Mouse (Mus musculus): ENCODE results near the gene Slc4a1.
A peak's percentile ranks its signal among the peaks of the same experiment; 100 is the strongest.

The Slc4a1 gene

GRCm38 (mm10) chr11:102327250-102327649 is 38.8 kb downstream of the Slc4a1 start:
- no peak for DNase-seq (ENCODE audit: low read depth in 1 of 2, low spot score in 2 of 2)

- no peak for DNase-seq (ENCODE audit: low read depth in 1 of 2, low spot score in 2 of 2)
Measured at GRCm38 (mm10) chr11:102323516-102323915, 42.5 kb downstream of the Slc4a1 start.

GRCm38 (mm10) chr11:102321931-102322330 is 44.1 kb downstream of the Slc4a1 start:
- DNase-seq (ENCODE audit: low read depth in 1 of 2, low spot score in 2 of 2): no peak

DNA sequence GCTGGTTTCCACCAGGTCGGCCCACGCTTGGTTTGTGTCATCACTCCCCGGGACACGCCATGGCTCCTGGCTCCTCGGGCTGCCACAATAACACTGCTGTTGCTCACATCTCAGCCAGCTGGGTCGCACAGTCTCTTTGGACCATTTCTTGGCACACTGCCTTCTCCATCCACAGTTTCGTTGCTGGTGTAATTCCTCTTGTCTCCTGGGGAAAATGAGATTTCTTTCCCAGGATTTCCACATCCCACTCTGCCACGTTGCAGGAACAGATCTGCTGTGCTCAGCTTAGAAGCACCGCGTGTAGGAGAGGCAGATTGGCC is 45.4 kb downstream of the Slc4a1 start:
- DNase-seq (ENCODE audit: low read depth in 1 of 2, low spot score in 2 of 2): no peak

GRCm38 (mm10) chr11:102319941-102320685 is 45.9 kb downstream of the Slc4a1 start:
- peak in 1 of 2 experiments; percentile 36 for DNase-seq (ENCODE audit: low read depth in 1 of 2, low spot score in 2 of 2)

- peak in 1 of 2 experiments; percentile 47 for DNase-seq (ENCODE audit: low read depth in 1 of 2, low spot score in 2 of 2)
Measured at GRCm38 (mm10) chr11:102319410-102319792, 46.6 kb downstream of the Slc4a1 start, which contains the start of gene Ubtf. TSS of gene Ubtf (minus strand) at chr11:102319742.

- DNase-seq (ENCODE audit: low read depth in 1 of 2, low spot score in 2 of 2): no peak
Measured at GRCm38 (mm10) chr11:102318576-102319409, 47.2 kb downstream of the Slc4a1 start.

DNA sequence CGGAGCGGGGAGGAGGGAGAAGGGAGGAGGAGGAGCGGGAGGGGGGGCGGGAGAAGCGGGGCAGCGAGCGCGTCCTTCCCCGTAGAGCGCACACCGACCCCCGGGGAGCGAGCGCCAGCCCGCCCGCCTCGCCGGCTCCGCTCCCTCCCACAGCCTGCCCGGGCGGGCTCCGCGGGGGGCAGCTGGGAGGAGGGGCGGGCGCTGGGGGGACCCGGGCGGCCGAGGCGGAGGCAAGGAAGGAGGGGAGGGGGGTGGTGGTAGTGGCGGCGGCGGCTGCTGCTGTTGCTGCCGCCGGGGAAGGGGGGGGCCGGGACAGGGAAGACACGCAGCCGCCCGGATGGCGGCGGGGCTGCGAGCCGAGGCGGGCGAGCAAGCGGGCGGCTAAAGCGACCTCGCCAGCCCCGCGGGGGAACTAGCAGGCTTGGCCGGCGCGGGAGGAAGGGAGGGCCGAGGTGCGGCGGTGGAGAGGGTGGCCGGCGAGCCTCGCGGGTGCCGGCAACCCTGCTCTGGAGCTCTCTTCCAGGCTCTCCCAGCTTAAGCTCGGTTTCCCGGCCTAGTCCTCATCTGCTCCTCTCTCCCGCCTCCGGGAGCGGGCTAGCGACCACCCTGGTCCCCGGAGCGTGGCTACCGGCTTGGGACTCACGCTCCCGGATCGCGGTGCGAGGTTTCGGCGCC is 48.0 kb downstream of the Slc4a1 start:
- no peak for DNase-seq (ENCODE audit: low read depth in 1 of 2, low spot score in 2 of 2)

DNA sequence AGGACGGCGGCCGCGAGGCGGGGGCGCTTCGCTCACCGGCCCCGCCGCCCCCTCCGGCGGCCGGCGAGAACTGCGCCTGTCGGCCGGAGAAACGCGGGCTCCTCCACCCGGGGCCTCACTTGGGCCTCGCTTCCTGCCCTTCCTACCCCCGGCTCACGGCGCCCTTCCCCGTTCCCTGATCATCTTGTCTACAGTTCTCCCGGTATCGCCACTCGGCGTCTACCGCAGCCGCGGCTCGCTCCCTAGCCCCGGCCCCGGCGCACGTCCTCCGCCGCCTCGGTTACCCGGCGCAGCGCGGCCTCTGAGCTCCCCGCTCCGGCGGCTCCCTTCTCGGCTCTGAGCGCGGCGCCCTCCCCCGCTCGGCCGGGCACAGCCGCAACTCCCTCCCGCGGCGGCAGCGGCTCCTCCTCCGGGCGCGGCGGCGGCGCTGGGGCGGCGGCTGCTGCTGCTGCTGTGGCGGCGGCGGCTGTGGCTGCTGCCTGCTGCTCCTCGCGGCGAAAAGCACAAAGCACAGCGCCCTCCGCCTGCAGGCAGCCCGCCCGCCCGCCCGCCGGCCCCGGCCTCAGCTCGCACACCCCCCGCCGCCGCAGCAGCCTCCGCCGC is 48.6 kb downstream of the Slc4a1 start:
- peak in 1 of 2 experiments; percentile 46 for DNase-seq (ENCODE audit: low read depth in 1 of 2, low spot score in 2 of 2)

GRCm38 (mm10) chr11:102316572-102317297 is 49.3 kb downstream of the Slc4a1 start:
- peak in 1 of 2 experiments; percentile 69 for DNase-seq (ENCODE audit: low read depth in 1 of 2, low spot score in 2 of 2)

- no peak for DNase-seq (ENCODE audit: low read depth in 1 of 2, low spot score in 2 of 2)
Measured at GRCm38 (mm10) chr11:102315690-102316571, 50.1 kb downstream of the Slc4a1 start.

DNA sequence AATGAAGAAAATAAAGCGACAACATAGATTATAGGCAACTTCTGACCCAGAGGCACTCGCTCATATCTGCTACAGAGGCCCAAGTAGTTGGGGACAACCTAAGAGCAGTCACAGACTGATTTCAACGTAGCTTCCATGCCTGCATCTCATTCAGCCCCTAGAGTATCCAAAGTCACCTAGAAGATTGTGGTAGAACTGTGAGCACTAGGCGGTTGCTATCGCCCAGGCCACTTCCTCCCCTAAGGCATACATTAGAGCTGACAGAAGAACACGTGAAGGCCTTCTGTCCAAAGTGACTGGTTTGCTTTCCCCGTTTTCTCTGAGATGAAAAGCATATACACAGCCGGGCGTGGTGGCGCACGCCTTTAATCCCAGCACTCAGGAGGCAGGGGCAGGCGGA is 51.7 kb downstream of the Slc4a1 start:
- DNase-seq (ENCODE audit: low read depth in 1 of 2, low spot score in 2 of 2): no peak

DNA sequence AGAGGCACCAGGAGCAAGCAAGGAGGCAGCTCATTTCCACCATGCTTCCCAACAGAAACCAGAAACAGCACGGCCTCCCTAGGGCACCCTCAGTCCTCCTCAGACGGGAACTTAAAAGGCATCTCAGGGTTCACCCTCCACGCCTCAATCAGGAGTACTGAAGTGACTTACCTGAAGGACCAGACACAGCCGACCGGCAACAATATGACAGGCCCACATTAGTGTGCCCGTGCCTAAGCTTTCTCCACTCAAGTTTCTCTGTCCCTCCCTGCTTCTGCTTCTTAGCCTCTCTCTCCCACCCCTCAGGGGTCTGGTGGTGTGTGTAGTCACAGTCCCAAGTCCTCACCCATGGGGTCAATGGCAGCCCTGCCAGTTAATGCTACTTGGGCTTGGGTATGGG is 53.4 kb downstream of the Slc4a1 start:
- DNase-seq (ENCODE audit: low read depth in 1 of 2, low spot score in 2 of 2): no peak

- no peak for DNase-seq (ENCODE audit: low read depth in 1 of 2, low spot score in 2 of 2)
Measured at GRCm38 (mm10) chr11:102311966-102312365, 54.0 kb downstream of the Slc4a1 start.

DNA sequence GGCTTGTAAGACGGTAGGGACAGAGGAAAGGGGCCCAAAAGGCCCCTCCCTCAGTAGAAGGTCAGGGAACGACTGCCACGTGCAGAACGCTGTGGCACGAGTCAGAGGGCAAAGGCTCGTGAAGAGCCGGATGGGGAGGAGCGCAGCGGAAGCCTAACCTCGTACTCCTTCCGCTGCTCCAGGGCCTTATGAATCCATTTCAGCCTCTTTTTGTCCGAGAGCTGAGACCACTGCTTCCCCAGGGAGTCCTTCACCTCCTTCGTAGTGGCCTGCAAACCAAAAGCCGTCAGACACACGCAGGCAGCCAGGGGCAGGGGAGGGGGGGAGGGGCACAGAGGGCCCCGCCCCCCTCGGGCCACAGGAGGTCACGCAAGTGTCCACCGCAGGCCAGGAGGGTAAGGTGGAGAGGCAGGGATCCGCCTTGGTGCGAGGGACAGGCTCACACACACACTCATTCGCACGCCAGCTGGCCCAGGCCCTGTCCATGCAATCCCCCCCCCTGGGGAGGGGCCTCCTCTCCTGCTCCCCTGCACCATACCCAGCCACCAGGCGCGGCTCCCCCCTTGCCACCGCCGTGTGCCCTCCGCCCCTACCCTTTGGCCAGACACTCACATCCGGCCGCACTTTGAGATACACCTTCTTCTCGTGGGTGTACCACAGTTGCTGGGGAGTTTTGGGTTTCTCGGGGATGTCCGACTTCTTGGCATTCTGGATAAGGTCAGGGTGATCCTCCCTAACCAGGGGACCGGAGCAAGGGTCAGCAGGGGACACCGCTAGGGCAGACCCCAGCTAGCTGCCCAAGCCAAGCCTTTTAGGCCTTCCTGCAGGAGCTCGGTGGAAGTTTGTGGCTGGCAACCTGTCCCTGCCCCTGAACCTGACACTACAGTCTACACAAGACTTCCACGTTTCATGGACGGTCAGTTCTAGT is 55.0 kb downstream of the Slc4a1 start:
- DNase-seq (ENCODE audit: low read depth in 1 of 2, low spot score in 2 of 2): no peak

DNA sequence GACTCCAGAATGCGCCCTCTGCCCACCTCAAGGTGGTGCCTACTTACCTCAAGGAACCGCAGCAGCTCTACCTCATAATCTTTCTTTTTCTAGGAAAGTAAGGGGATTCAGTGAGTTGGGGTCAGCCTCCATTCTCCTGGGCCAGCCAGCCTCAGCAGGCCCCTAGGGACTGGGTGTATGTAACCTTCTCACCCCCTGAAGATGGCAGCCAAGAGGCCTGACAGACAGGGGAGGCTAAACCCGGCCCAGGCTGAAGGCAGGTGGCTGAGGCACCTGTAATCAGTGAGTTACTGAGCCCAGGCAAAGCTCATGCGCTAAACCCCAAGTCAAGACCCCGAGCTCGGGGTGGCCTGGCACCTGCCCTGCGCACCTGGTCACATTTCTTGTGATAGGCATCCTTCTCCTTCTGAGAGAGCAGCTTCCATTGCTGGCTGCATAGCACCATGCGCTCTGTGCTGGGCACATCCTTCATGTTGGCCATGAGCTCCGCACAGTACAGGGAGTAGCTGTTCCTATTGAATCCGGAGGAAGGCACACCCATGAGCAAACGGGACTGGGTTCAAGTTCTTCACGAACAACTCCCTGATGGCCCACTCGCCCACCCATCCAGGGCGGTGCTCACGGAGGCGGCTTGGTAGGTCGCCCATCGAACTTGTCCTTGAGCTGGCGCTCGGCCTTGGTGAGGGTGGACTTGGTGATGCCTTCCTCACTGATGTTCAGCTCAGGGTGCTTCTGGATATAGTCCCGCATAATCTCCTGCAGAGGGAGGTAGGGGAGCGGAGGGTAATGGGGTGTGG is 56.0 kb downstream of the Slc4a1 start:
- no peak for DNase-seq (ENCODE audit: low read depth in 1 of 2, low spot score in 2 of 2)

- DNase-seq (ENCODE audit: low read depth in 1 of 2, low spot score in 2 of 2): peak; percentile 97 to 98
Measured at GRCm38 (mm10) chr11:102308979-102309378, 57.0 kb downstream of the Slc4a1 start.

- DNase-seq (ENCODE audit: low read depth in 1 of 2, low spot score in 2 of 2): no peak
Measured at GRCm38 (mm10) chr11:102308104-102308503, 57.9 kb downstream of the Slc4a1 start.

All from monocyte, adult 2 months (primary cell).